Mouse (Mus musculus) neural tube, embryonic 14.5 days (tissue): Measurements from ENCODE around the gene Cited4. TPM values are rescaled to one million over a fixed set of nuclear protein-coding genes. Genes with fewer than 3 reads are reported as not detected.

Experiments used
- ATAC-seq: fragments of 200-750 bp; cut with Nextera tagmentation; 2 replicates; pipeline ENCODE4 v1.8.0; 2017; ENCODE audit warnings: low read depth, mild to moderate bottlenecking, moderate TSS enrichment, moderate library complexity
- H3K27ac ChIP-seq: fragments of 300-500 bp; sonication (generic); 2 replicates; pipeline ENCODE4 v1.5.1; 2014; ENCODE audit warnings: low read depth, mild to moderate bottlenecking, control low read depth, low read length, moderate library complexity, mixed read lengths
- H3K27me3 ChIP-seq: fragments of 300-500 bp; sonication (generic); 2 replicates; pipeline ENCODE4 v1.6.1; 2014; ENCODE audit warnings: low read length; ENCODE audit not compliant: control insufficient read depth, insufficient read depth
- H3K36me3 ChIP-seq: fragments of 300-500 bp; sonication (generic); 2 replicates; pipeline ENCODE4 v1.6.1; 2014; ENCODE audit warnings: low read length, mixed read lengths; ENCODE audit not compliant: control insufficient read depth, insufficient read depth
- H3K4me1 ChIP-seq: fragments of 300-500 bp; sonication (generic); 2 replicates; pipeline ENCODE4 v1.6.1; 2014; ENCODE audit warnings: low read length; ENCODE audit not compliant: control insufficient read depth, insufficient read depth
- H3K4me2 ChIP-seq: fragments of 300-500 bp; sonication (generic); 2 replicates; pipeline ENCODE4 v1.6.1; 2014; ENCODE audit warnings: mild to moderate bottlenecking, low read depth, low read length, control low read depth
- H3K4me3 ChIP-seq: fragments of 300-500 bp; sonication (generic); 2 replicates; pipeline ENCODE4 v1.5.1; 2014; ENCODE audit warnings: low read depth, low read length, control low read depth, mixed read lengths
- H3K9ac ChIP-seq: fragments of 300-500 bp; sonication (generic); replicated peaks from 2 replicates; pipeline ENCODE4 v1.6.1; 2014; ENCODE audit warnings: low read depth, mild to moderate bottlenecking, control low read depth, low read length, mixed read lengths
- H3K9me3 ChIP-seq: fragments of 300-500 bp; sonication (generic); 2 replicates; pipeline ENCODE4 v1.6.1; 2016; ENCODE audit warnings: low read length; ENCODE audit not compliant: control insufficient read depth
- WGBS: fragments of 180-500 bp; shearing (Covaris S2); extraction: QIAGEN DNeasy Blood & Tissue Kit; methylation state at CpG from one replicate; pipeline ENCODE4 v1.1.7; 2014; 5-methylcytosine and 5-hydroxymethylcytosine counted together
- polyA plus RNA-seq: library from polyadenylated mRNA; unstranded; fragments of >200 nt; fragmentation: Nextera tagmentation; extraction: Ambion mirVana; gene quantifications from 2 replicates; pipeline ENCODE4 v1.2.1, GENCODE M21; 2014

Gene Cited4
- polyA plus RNA-seq, 1 experiment from 2014 or later, result 1.4 TPM

GRCm38 (mm10) chr4:120689317-120689716 lies 22.9 kb downstream of the Cited4 start:
- 79% methylated on average over 6 of the region's 6 CpGs for WGBS
- no peaks in the 10 kb centered on the region for H3K9me3 ChIP-seq
- ATAC-seq, result no peak
- no peaks in the 10 kb centered on the region for H3K4me1 ChIP-seq
- H3K4me3 ChIP-seq, result no peak overlapping the region
- no peaks in the 10 kb centered on the region for H3K27me3 ChIP-seq
- no peak overlapping the region for H3K4me2 ChIP-seq
- no peak overlapping the region for H3K27ac ChIP-seq
- H3K9ac ChIP-seq, result no peak overlapping the region
- no peaks in the 10 kb centered on the region for H3K36me3 ChIP-seq

GRCm38 (mm10) chr4:120692717-120693116 lies 26.3 kb downstream of the Cited4 start:
- H3K27ac ChIP-seq, result no peak overlapping the region
- peaks cover 6% of the 10 kb centered on the region for H3K27me3 ChIP-seq
- H3K4me2 ChIP-seq, result no peak overlapping the region
- WGBS, result 41% methylated on average over 10 of the region's 10 CpGs
- H3K4me1 ChIP-seq, result no peaks in the 10 kb centered on the region
- no peak for ATAC-seq
- H3K4me3 ChIP-seq, result no peak overlapping the region
- no peaks in the 10 kb centered on the region for H3K9me3 ChIP-seq
- no peak overlapping the region for H3K9ac ChIP-seq
- no peaks in the 10 kb centered on the region for H3K36me3 ChIP-seq

- H3K27me3 ChIP-seq, result peaks cover 16% of the 10 kb centered on the region
- H3K4me3 ChIP-seq, result no peak overlapping the region
- 87% methylated on average over 8 of the region's 8 CpGs for WGBS
- no peak for ATAC-seq
- no peaks in the 10 kb centered on the region for H3K4me1 ChIP-seq
- H3K36me3 ChIP-seq, result no peaks in the 10 kb centered on the region
- no peak overlapping the region for H3K4me2 ChIP-seq
- no peaks in the 10 kb centered on the region for H3K9me3 ChIP-seq
- H3K9ac ChIP-seq, result no peak overlapping the region
- H3K27ac ChIP-seq, result no peak overlapping the region
Observed at GRCm38 (mm10) chr4:120697353-120697752, 31.0 kb downstream of the Cited4 start.

GRCm38 (mm10) chr4:120697799-120698484 lies 31.6 kb downstream of the Cited4 start:
- WGBS, result 15% methylated on average over 35 of the region's 35 CpGs
- Histone ChIP-seq H3K4me3 (no peak overlapping the region), H3K4me1 (no peaks in the 10 kb centered on the region), H3K27me3 (peaks cover 16% of the 10 kb centered on the region), H3K36me3 (no peaks in the 10 kb centered on the region), H3K4me2 (no peak overlapping the region; the same call in 1 of the 2 replicates), H3K27ac (no peak overlapping the region), H3K9me3 (no peaks in the 10 kb centered on the region), H3K9ac (no peak overlapping the region)
- no peak for ATAC-seq

GRCm38 (mm10) chr4:120701180-120701579 lies 34.8 kb downstream of the Cited4 start:
- ATAC-seq, result no peak

GRCm38 (mm10) chr4:120702056-120702455 lies 35.7 kb downstream of the Cited4 start:
- Histone ChIP-seq H3K36me3 (no peaks in the 10 kb centered on the region), H3K4me2 (no peak overlapping the region), H3K9ac (no peak overlapping the region), H3K27ac (no peak overlapping the region), H3K4me3 (no peak overlapping the region), H3K9me3 (no peaks in the 10 kb centered on the region), H3K27me3 (peaks cover 16% of the 10 kb centered on the region), H3K4me1 (no peaks in the 10 kb centered on the region)
- ATAC-seq, result no peak
- 70% methylated on average over 8 of the region's 8 CpGs for WGBS

More at GRCm38 (mm10) chr4:120701180-120701579, 34.8 kb downstream of the Cited4 start:
- Histone ChIP-seq H3K4me3 (no peak overlapping the region), H3K4me1 (no peaks in the 10 kb centered on the region), H3K27me3 (peaks cover 16% of the 10 kb centered on the region), H3K27ac (no peak overlapping the region), H3K9ac (no peak overlapping the region), H3K36me3 (no peaks in the 10 kb centered on the region), H3K4me2 (no peak overlapping the region), H3K9me3 (no peaks in the 10 kb centered on the region)
- WGBS, result 80% methylated on average over 3 of the region's 3 CpGs

GRCm38 (mm10) chr4:120702511-120702910 lies 36.1 kb downstream of the Cited4 start:
- no peak overlapping the region for H3K4me3 ChIP-seq
- peaks cover 12% of the 10 kb centered on the region for H3K27me3 ChIP-seq
- no peak for ATAC-seq
- 95% methylated on average over 2 of the region's 2 CpGs for WGBS
- no peaks in the 10 kb centered on the region for H3K4me1 ChIP-seq
- H3K9ac ChIP-seq, result no peak overlapping the region
- no peaks in the 10 kb centered on the region for H3K9me3 ChIP-seq
- H3K27ac ChIP-seq, result no peak overlapping the region
- H3K36me3 ChIP-seq, result no peaks in the 10 kb centered on the region
- no peak overlapping the region for H3K4me2 ChIP-seq

- H3K4me3 ChIP-seq, result no peak overlapping the region
- no peak for ATAC-seq
- H3K27me3 ChIP-seq, result peaks cover 2% of the 10 kb centered on the region
- H3K36me3 ChIP-seq, result no peaks in the 10 kb centered on the region
- peaks cover 10% of the 10 kb centered on the region for H3K4me1 ChIP-seq
- no peak overlapping the region for H3K27ac ChIP-seq
- WGBS, result 61% methylated on average over 12 of the region's 12 CpGs
- H3K9ac ChIP-seq, result no peak overlapping the region
- H3K4me2 ChIP-seq, result no peak overlapping the region
- H3K9me3 ChIP-seq, result no peaks in the 10 kb centered on the region
Observed at GRCm38 (mm10) chr4:120712236-120712635, 45.9 kb downstream of the Cited4 start.

- peaks cover 3% of the 10 kb centered on the region for H3K27me3 ChIP-seq
- 96% methylated on average over 6 of the region's 6 CpGs for WGBS
- no peak overlapping the region for H3K9ac ChIP-seq
- no peak overlapping the region for H3K4me2 ChIP-seq
- H3K4me1 ChIP-seq, result peaks cover 10% of the 10 kb centered on the region
- H3K4me3 ChIP-seq, result no peak overlapping the region
- H3K27ac ChIP-seq, result no peak overlapping the region
- no peak for ATAC-seq
- H3K36me3 ChIP-seq, result no peaks in the 10 kb centered on the region
- H3K9me3 ChIP-seq, result no peaks in the 10 kb centered on the region
Observed at GRCm38 (mm10) chr4:120713021-120713420, 46.6 kb downstream of the Cited4 start.
